Mouse (Mus musculus): ENCODE data around the gene Sema6d.

DNA sequence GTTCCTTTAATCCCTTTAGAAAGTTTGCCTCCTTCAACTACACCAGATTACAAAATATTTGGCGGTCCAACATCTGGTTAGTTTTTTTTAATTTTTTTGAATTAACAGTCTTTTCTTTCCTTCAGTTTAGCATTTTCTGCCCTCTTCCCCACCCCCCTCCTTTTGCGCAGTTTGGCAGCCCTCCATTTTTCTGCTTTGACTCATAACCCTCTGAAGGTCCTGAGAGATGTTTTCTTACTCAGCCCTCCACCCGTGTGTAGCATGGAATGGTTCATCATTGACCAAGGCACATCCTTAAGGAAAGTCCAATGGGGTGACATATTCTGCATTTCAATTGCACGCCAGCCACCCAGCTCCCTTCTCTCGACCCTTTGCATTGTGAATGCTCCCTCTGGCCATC is 570.9 kb downstream of the Sema6d start:
- TF ChIP-seq CTCF (IDR thresholded peaks at IDR 0.05; ENCODE audit: borderline replicate concordance, insufficient read depth, low read depth, low read length) (no peak), POLR2A (IDR thresholded peaks at IDR 0.05; ENCODE audit: borderline replicate concordance, insufficient read depth, low read length) (no peak)
